Mouse (Mus musculus) common myeloid progenitor, adult 5-6 weeks (primary cell): ENCODE measurements around the gene Cdk20. TPM values are rescaled to one million over a fixed set of nuclear protein-coding genes. Genes with fewer than 3 reads are reported as not detected.

Source experiments
- ATAC-seq: replicated peaks from 2 replicates; pipeline ENCODE4 v1.8.0; 2016; ENCODE audit warnings: low read depth, mild to moderate bottlenecking, moderate TSS enrichment, inconsistent platforms; ENCODE audit not compliant: poor library complexity, severe bottlenecking
- total RNA-seq: library from RNA; stranded (forward); fragments of 200-1000, 187-1606 nt; gene quantifications from 2 replicates; pipeline ENCODE4 v1.2.3, GENCODE M21; 2017

Cdk20 gene
- 0.34 and 4.9 TPM in 2 replicates for total RNA-seq

GRCm38 (mm10) chr13:64432017-64432995 lies at the start of gene Cdk20:
Gene Cdk20 (plus strand): TSS chr13:64432314.
- peak; percentile 92 for ATAC-seq

- 0 out of 2 replicates have a peak, but pooled peaks have one; percentile 42 for ATAC-seq
These were observed 47.2 kb upstream of the Cdk20 start for GRCm38 (mm10) chr13:64384937-64385336.

GRCm38 (mm10) chr13:64386048-64386447 lies 46.1 kb upstream of the Cdk20 start:
- no peak for ATAC-seq

GRCm38 (mm10) chr13:64388415-64388814 lies 43.7 kb upstream of the Cdk20 start:
- ATAC-seq = no peak

- ATAC-seq = no peak
These were observed 35.1 kb upstream of the Cdk20 start for GRCm38 (mm10) chr13:64396979-64397378.

- ATAC-seq = no peak
These were observed 34.0 kb upstream of the Cdk20 start for GRCm38 (mm10) chr13:64398065-64398464.

- no peak for ATAC-seq
These were observed 32.2 kb upstream of the Cdk20 start for GRCm38 (mm10) chr13:64399906-64400305.

- no peak for ATAC-seq
These were observed 31.2 kb upstream of the Cdk20 start for GRCm38 (mm10) chr13:64400801-64401361.

- ATAC-seq = peak; percentile 81
These were observed 30.1 kb upstream of the Cdk20 start for GRCm38 (mm10) chr13:64402006-64402405.

- ATAC-seq = peak; percentile 37; the same call in 1 of the 2 replicates
These were observed 29.6 kb upstream of the Cdk20 start for GRCm38 (mm10) chr13:64402504-64402949.

- no peak for ATAC-seq
These were observed 29.1 kb upstream of the Cdk20 start for GRCm38 (mm10) chr13:64402951-64403460.

- no peak for ATAC-seq
These were observed 28.6 kb upstream of the Cdk20 start for GRCm38 (mm10) chr13:64403519-64403918.

- ATAC-seq = no peak
These were observed 26.6 kb upstream of the Cdk20 start for GRCm38 (mm10) chr13:64405550-64405949.

- peak; percentile 63 for ATAC-seq
These were observed 24.1 kb upstream of the Cdk20 start for GRCm38 (mm10) chr13:64407992-64408391.

GRCm38 (mm10) chr13:64410604-64411003 lies 21.5 kb upstream of the Cdk20 start:
- ATAC-seq = peak; percentile 85

GRCm38 (mm10) chr13:64411282-64411681 lies 20.8 kb upstream of the Cdk20 start:
- ATAC-seq = peak; percentile 53

- no peak for ATAC-seq
These were observed 19.3 kb upstream of the Cdk20 start for GRCm38 (mm10) chr13:64412752-64413257.

- ATAC-seq = no peak
These were observed 16.5 kb upstream of the Cdk20 start for GRCm38 (mm10) chr13:64415659-64416058.

- ATAC-seq = no peak
These were observed 15.0 kb upstream of the Cdk20 start for GRCm38 (mm10) chr13:64416955-64417601.

- no peak for ATAC-seq
These were observed 11.3 kb upstream of the Cdk20 start for GRCm38 (mm10) chr13:64420847-64421246.
